Mouse (Mus musculus) T-helper 2 cell (primary cell): ENCODE measurements at regions not wholly inside any gene's neighbourhood (a gene's known extent, or its start where the extent isn't known, plus 50 kb on each side); places are given as distances from the start of the nearest gene placed in this dataset.
"Not testable (repeated sequence)": the region's sequence is repeated elsewhere in the genome, so short reads cannot be mapped to it uniquely, and the experiment has no call there.

Experiments
- in situ Hi-C: fragments of 300-600 bp; cut with MboI, MseI; formaldehyde crosslinking; loops from one replicate; pipeline ENCODE4 v1.15.1; 2025; ENCODE audit warnings: high pct_unique_total_duplicates

DNA sequence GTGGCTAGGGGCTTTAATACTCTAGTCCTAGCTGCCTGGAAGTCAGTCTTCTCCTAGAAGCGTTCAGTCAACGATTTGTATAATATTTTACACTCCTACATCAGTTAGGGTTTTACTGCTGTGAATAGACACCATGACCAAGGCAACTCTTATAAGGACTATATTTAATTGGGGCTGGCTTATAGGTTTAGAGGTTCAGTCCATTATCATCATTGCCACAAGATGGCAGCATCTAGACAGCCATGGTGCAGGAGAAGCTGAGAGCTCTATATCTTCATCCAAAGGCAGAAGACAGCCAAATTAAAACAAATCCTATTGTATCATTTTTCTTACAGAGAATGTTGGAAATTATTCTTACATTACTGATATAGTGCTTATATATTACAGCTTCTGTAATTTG lies 167.0 kb upstream of the Ndn start:
- in situ Hi-C loops = no loop called here

DNA sequence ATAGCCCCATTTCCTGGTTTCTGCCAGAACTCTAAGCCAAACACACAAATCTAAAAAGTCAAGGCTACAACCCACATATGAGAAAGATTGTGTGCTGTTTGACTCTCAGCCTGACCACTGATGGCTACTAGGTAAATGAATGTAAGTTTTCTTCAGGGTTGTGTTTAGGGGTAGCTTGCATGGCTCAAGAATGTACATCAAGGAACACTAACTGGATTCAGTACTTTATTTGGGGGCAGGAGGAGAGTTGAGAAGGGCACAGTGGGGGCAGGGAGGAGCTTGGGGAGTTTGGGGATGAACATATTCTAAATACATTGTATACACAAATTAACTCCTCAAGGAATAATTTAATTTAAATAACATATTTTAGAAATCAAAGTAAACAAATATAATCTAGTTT lies 137.8 kb upstream of the Ndn start:
- in situ Hi-C loops = loop anchor here (10.0 kb wide), 1 partner anchor 1474 kb away; no protein-coding TSS in a partner anchor

DNA sequence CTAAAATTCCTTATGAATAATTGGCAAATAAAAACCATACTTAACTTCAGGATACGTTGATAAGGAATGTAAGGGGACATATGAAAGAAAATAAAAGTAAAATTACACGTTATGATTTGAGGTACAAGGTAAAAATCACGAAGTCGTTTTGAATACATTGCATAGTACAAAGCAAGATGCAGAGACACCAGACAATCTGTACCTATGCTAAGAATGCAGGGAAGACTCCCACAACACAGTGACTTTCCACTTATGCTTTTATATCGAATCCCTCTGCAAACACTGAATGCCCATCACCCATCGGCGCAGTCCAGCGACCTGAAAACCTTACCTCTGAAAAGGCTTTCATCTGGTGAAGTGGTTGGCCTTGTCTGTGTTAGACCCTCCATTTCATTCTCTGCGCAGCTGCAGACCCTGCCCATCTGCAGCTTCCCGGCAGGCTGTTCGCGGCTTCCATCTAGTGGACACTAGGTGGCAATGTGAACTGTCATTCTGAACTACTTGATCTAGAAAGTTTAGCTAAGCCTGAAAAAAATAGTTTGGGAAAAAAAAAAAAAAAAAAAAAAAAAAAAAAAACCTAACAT lies 137.2 kb upstream of the Ndn start:
- in situ Hi-C loops = loop anchor here (10.0 kb wide), 1 partner anchor 1474 kb away; no protein-coding TSS in a partner anchor

DNA sequence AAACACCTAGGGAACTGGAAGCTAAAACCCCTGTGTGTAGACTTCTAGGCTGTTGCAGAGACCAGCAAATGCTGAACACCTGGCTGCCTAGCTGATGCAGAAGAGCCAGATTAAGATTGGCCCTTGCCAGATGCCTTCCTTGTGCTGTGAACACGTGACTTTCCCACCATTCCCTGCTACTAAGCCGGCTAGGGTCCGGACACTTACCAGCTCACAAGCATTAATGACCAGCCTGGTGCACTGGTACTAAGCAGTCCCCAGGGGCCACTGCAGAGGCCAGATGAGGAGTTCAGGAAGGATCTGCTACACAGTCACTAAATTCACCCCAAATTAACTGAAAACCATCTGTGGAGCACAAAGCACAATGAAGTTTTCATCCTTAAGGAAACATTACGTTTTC lies 121.2 kb upstream of the Ndn start:
- in situ Hi-C loops = no loop called here

DNA sequence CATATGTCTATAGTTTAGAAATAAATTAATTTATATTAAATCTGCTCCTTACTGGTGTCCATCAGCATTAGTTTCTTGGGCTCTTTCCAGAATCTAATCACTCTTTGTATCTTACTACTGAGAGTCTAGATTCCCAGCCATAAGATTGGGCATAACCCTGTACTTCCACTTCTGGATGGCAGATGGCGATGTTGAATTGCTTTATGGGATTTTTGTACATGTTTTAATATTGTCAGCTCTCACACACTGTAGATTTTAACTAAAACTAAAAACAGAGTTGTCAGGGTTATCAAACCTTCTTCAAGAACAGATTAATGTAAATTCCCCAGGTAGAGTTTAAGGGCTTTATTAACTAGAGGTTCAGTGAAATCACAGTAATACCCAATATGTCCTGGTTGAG lies 118.6 kb upstream of the Ndn start:
- in situ Hi-C loops = no loop called here

DNA sequence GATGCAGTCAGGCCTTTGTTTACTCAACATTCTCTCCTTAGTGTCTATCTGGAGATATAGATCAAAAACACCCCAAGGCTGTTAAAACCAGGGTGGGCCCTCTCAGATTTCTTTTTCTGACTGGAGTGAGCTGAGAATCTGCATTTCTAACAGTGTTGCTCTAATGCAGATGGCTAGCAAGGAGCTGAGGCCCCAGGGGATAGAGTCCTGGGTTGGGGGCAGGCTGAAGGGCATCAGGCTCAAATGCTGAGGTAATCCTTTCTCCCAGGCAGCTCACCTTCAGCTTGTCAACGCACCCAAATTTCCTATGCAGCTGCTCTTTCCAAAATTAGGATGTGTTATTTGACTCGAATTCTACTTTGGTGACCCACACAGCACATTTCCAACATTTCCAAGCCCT lies 115.7 kb upstream of the Ndn start:
- in situ Hi-C loops = no loop called here

DNA sequence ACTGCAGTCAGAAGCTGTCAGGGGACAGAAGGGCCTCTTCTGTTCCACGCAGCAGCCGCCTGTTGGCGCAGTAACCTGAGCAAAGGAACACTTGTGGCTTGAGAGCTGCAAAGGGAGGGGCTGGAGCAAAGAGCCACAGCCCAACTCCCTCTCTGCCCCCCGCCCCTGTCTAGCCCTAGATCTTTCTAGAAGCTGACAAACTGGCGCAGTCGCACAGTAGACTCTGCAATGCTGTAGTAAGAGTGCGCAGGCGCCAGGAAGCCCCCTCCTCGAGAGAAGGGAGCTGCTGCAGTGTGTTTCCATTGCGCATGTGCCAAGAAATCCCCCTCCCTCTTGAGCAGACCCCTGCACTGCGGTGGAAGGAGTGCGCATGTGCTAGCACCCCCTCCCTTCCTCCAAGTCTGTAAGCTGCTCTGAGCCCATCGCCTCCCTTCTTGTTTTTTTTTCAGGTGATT lies 115.2 kb upstream of the Ndn start:
- in situ Hi-C loops = no loop called here

DNA sequence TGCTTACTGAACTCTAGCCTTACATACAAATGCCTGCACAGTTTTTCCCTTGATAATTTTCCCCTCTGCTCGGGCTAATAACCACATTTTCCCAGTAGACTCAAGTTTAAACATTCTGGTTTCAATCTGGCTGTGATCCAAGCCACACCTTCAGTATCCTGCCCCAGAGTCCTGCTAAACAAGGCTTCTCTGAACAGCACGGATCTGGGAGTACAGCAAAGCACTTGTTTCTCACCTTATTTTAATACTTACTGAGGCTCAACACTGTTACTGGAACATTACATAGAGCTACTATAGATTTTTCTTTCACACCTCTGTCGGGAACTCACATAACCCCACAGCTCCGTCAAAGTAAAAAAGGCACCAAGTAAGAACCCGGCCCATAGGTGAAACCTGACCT lies 114.3 kb upstream of the Ndn start:
- in situ Hi-C loops = no loop called here

DNA sequence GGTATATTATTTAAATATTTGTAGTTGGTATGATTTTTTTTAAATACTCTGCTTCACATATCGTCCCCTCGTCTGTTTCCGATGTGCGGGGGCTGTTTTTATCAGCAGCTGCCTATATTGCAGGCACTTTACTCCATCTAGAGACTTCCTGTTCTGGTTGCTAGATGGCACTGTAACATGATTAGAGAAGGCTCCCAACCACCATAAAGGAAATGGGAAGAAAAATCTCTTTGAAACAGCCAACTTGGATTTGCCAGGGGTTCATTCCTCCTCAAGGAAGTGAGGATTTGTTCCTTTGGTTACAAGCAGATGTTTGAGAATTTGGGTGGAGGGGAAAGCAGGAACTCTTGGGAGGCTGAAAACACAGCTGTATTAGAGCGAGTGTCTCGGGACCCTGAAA lies 112.3 kb upstream of the Ndn start:
- in situ Hi-C loops = no loop called here

DNA sequence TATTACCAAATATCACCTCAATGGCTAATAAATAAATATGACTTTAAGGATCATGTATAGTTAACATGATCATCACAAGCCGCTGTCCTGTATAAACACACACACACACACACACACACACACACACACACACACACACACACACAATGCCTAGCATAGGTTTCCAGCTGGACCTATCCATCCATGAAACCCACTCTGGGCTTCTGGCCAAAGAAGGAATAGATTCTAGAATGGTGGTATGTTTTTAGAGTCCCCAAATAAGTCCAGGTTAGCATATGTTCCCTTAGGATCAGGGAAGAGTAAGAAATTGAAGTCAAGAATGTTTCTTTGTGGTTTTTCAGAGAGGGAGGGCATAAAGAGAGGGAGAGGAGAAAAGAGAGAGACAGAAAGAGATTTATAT lies 110.6 kb upstream of the Ndn start:
- in situ Hi-C loops = no loop called here

DNA sequence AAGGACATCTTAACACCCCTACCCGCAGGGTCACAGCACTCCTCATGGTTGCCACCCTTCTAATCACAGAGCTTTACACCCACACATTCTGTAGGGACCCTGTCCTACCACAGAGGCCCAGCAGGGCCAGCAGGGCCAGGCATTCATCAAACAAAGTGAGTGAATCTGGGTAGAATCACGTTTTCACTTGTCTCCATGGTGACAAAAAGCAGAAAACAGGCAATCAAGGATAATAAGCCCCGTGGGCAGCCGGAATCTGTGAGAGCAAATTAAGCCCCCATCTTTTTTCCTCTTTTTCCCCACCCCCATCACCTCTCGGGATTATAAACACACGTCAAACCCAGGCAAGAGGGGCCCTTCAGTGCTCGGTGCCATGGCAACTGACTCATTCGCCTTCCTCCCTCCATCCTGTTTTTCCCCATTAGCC lies 84.7 kb upstream of the Ndn start:
- in situ Hi-C loops = no loop called here

DNA sequence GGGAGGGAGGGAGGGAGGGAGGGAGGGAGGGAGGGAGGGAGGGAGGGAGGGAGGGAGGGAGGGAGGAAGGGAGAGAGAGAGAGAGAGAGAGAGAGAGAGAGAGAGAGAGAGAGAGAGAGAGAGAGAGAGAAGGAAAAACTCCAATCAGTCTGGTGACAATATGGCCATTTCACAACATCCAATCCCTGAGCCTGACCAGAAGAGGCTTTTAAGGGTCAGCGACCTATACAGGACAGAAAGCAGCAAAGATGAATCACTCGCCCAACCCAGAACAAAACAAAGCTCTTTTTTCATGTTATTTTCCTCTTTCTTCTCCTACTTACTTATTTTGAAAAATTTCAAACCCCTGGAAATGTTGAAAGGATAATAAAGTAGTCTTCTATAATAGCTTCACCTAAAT lies 84.2 kb upstream of the Ndn start:
- in situ Hi-C loops = not testable (repeated sequence)

DNA sequence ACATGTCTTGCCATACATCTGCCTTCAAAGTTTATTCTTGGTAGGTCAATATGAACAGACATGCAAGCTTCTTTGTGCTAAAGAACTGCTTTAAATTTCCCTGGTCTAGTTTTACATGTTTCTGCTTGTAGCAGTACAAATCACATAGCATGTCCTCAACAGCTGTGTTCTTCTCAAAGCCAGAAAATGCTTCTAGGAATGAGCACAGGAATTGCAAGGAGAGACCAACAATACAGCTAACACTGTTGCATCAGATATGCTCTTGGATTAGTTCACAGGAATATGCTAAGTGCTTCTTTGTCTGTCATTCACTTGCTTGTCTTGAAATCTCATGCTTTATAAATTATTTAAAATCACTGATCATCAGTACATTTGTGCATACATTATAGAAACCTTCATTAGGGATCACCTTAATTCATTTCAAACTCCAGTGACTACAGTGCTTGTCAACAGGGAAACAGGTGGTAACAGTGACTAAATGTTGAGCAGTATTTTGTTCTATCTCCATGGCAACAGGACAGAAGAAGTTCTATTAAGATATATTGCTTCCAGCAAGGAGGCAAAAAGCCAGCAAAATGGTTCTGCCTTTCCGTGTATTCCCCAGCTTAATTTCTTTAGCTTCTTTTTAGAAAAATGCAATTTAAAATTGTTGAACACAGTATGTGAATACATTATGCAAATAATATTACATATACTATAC lies 77.1 kb upstream of the Ndn start:
- in situ Hi-C loops = no loop called here

DNA sequence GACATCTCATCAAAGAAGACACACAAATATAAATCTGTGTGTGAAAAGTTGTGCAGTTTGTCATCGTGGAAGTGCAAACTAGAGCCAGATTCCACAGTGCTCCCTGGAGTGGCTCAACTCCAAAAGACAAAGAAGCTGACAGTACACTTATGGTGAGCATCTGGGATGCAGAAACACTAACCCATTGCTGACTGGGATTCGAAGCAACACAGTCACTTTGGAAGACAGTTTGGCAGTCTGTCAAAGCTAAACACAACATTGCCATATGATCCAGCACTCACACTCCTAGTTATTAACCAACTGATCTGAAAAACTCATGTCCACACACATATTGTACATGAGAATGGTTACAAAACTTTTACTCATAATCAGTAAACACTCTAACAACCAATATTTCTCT lies 70.2 kb upstream of the Ndn start:
- in situ Hi-C loops = no loop called here

DNA sequence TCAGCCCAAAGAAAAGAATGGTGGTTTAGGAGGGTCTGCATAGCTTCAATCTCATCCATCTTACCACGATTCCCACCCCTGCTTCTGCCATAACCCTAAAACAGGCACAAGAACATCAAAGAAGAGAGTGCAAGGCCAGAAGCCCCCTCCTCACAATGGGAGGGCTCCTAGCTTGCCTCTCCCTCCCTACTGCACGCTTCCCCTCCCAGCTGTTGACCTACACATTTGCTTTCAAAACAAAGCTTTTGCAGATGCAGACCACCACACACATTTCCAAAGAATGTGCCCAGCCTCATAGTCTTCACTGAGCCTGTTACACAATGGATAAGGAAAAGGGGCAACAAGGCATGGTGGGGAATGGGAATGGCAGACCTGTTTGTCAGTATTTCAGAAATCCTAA lies 67.9 kb upstream of the Ndn start:
- in situ Hi-C loops = no loop called here

DNA sequence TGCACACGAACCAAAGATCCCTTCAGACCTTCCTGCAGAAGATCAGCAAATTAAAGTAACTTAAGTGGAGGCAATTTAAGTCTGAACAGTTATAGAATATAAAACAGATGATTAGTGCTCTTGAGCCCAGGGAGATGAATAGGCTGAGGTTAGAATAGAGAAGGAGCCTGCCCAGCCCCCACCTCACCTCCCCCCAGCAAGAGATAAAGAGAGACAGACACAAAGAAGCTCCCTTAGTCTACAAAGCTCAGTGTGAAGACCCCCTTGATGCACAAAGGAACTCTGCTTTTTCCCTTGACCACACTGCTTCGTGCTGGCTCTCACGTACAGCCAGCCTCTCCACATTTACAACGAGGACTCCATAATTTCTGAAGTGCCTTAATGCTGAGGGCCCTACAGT lies 67.3 kb upstream of the Ndn start:
- in situ Hi-C loops = no loop called here
